Mouse (Mus musculus): ENCODE data around the gene Fxyd6.
A peak's percentile ranks its signal among the peaks of the same experiment; 100 is the strongest.

The Fxyd6 gene

GRCm38 (mm10) chr9:45370117-45370561 lies at the start of gene Fxyd6:
Fxyd6 (plus strand) TSS chr9:45370185.
- DNase-seq: peak in 1 of 2 experiments; percentile 57

GRCm38 (mm10) chr9:45321465-45321864 lies 48.5 kb upstream of the Fxyd6 start:
- DNase-seq: no peak

- DNase-seq: no peak
These were observed 48.0 kb upstream of the Fxyd6 start for GRCm38 (mm10) chr9:45321946-45322430.

- no peak for DNase-seq
These were observed 43.6 kb upstream of the Fxyd6 start for GRCm38 (mm10) chr9:45326390-45326789.

GRCm38 (mm10) chr9:45328263-45328662 lies 41.7 kb upstream of the Fxyd6 start:
- DNase-seq: no peak

GRCm38 (mm10) chr9:45329577-45329976 lies 40.4 kb upstream of the Fxyd6 start:
- DNase-seq: no peak

- DNase-seq: no peak
These were observed 32.6 kb upstream of the Fxyd6 start for GRCm38 (mm10) chr9:45337406-45337805.

GRCm38 (mm10) chr9:45343066-45343465 lies 26.9 kb upstream of the Fxyd6 start:
- no peak for DNase-seq

GRCm38 (mm10) chr9:45345516-45345915 lies 24.5 kb upstream of the Fxyd6 start:
- peak; percentile 38 to 55 for DNase-seq

GRCm38 (mm10) chr9:45346276-45346675 lies 23.7 kb upstream of the Fxyd6 start:
- peak in 1 of 2 experiments; percentile 16 for DNase-seq

- DNase-seq: no peak
These were observed 21.4 kb upstream of the Fxyd6 start for GRCm38 (mm10) chr9:45348560-45348959.

- DNase-seq: no peak
These were observed 20.8 kb upstream of the Fxyd6 start for GRCm38 (mm10) chr9:45349181-45349580.

GRCm38 (mm10) chr9:45349851-45350250 lies 20.1 kb upstream of the Fxyd6 start:
- no peak for DNase-seq

GRCm38 (mm10) chr9:45355192-45355591 lies 14.8 kb upstream of the Fxyd6 start:
- DNase-seq: no peak

GRCm38 (mm10) chr9:45358356-45358755 lies 11.6 kb upstream of the Fxyd6 start:
- no peak for DNase-seq

- peak; percentile 70 to 75 for DNase-seq
These were observed 7.9 kb upstream of the Fxyd6 start for GRCm38 (mm10) chr9:45362051-45362461.

- peak; percentile 59 to 64 for DNase-seq
These were observed 6.3 kb upstream of the Fxyd6 start for GRCm38 (mm10) chr9:45363639-45364214.

GRCm38 (mm10) chr9:45367716-45368115 lies 2.3 kb upstream of the Fxyd6 start:
- no peak for DNase-seq

GRCm38 (mm10) chr9:45368341-45368901 lies 1.6 kb upstream of the Fxyd6 start:
- no peak for DNase-seq

GRCm38 (mm10) chr9:45370616-45371336 lies 791 bp downstream of the Fxyd6 start:
- no peak for DNase-seq

- no peak for DNase-seq
These were observed 1.3 kb downstream of the Fxyd6 start for GRCm38 (mm10) chr9:45371337-45371707.

- DNase-seq: no peak
These were observed 3.9 kb downstream of the Fxyd6 start for GRCm38 (mm10) chr9:45373896-45374295.

GRCm38 (mm10) chr9:45374988-45375502 lies 5.1 kb downstream of the Fxyd6 start:
- DNase-seq: no peak

GRCm38 (mm10) chr9:45376427-45376826 lies 6.4 kb downstream of the Fxyd6 start:
- DNase-seq: no peak
